Mouse (Mus musculus) forebrain, postnatal 0 days (tissue): ENCODE data around the gene Otx2. TPM values are rescaled to one million over a fixed set of nuclear protein-coding genes. Genes with fewer than 3 reads are reported as not detected.

Experiments used
- ATAC-seq: fragments of 200-750 bp; cut with Nextera tagmentation; 2 replicates; pipeline ENCODE4 v1.8.0; 2017; ENCODE audit warnings: mild to moderate bottlenecking, moderate library complexity
- DNase-seq: peaks from one replicate; pipeline ENCODE4 v3.0.0-alpha.2; 2015
- H3K27ac ChIP-seq: fragments of 300-500 bp; sonication (generic); 2 replicates; pipeline ENCODE4 v1.5.1; 2014; ENCODE audit warnings: low read depth, mild to moderate bottlenecking, antibody characterized with exemption, low read length, moderate library complexity, mixed read lengths
- H3K27me3 ChIP-seq: fragments of 300-500 bp; sonication (generic); 2 replicates; pipeline ENCODE4 v1.6.1; 2014; ENCODE audit warnings: mild to moderate bottlenecking, low read length, mixed read lengths; ENCODE audit not compliant: insufficient read depth
- H3K36me3 ChIP-seq: fragments of 300-500 bp; sonication (generic); 2 replicates; pipeline ENCODE4 v1.6.1; 2014; ENCODE audit warnings: mild to moderate bottlenecking, moderate library complexity; ENCODE audit not compliant: insufficient read depth
- H3K4me1 ChIP-seq: fragments of 300-500 bp; sonication (generic); 2 replicates; pipeline ENCODE4 v1.6.1; 2014; ENCODE audit warnings: antibody characterized with exemption; ENCODE audit not compliant: insufficient read depth
- H3K4me2 ChIP-seq: fragments of 300-500 bp; sonication (generic); 2 replicates; pipeline ENCODE4 v1.6.1; 2014; ENCODE audit warnings: low read depth, mild to moderate bottlenecking, moderate library complexity
- H3K4me3 ChIP-seq: fragments of 300-500 bp; sonication (generic); 2 replicates; pipeline ENCODE4 v1.5.1; 2014; ENCODE audit warnings: low read depth, low read length, mixed read lengths
- H3K9ac ChIP-seq: fragments of 300-500 bp; sonication (generic); 2 replicates; pipeline ENCODE4 v1.6.1; 2014; ENCODE audit warnings: mild to moderate bottlenecking
- H3K9me3 ChIP-seq: fragments of 300-500 bp; sonication (generic); 2 replicates; pipeline ENCODE4 v1.6.1; 2016; ENCODE audit warnings: low read length
- CTCF ChIP-seq: sonication (generic); IDR thresholded peaks from 2 replicates; pipeline ENCODE4 v1.5.1; 2016; ENCODE audit warnings: antibody characterized with exemption, control low read depth, low read depth
- WGBS: fragments of 180-500 bp; shearing (Covaris S2); extraction: QIAGEN DNeasy Blood & Tissue Kit; methylation state at CpG from one replicate; pipeline ENCODE4 v1.1.7; 2014; 5-methylcytosine and 5-hydroxymethylcytosine counted together
- polyA plus RNA-seq: library from polyadenylated mRNA; unstranded; fragments of >200 nt; fragmentation: Nextera tagmentation; extraction: Ambion mirVana; gene quantifications from 2 replicates; pipeline ENCODE4 v1.2.1, GENCODE M21; 2015
- total RNA-seq: library from RNA; depleted of rRNA; stranded (reverse); fragments of >200 nt; gene quantifications from 2 replicates; pipeline ENCODE4 v1.2.3, GENCODE M21; 2014

The Otx2 gene
- total and polyA plus RNA-seq, 2 experiments from 2014 or later, result 12.9 to 15.0 TPM

DNA sequence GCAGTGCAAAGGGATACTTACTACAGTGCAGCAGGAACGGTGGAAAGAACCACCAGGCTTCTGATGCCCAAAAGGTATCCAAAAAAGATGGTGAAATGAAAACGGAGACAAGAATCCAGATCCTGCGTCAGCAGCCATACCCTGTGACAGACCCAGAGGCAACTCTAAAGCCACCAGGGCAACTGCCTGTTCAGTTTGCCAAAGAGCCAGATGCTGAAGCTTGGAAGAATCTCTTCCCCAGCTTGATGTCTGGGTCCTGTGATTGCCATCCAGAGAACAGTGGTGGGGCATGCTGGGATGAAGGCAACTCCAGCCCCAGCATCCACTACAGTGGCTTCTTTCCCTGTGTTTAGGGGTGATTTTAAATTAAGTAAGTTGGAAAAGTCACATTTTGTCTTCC, 5.1 kb upstream of the Otx2 start:
- 78% methylated on average over 3 of the region's 3 CpGs for WGBS
- ATAC-seq (no peak), DNase-seq (no peak)
- Histone ChIP-seq H3K9ac (no peak overlapping the region), H3K4me2 (no peak overlapping the region), H3K36me3 (no peaks in the 10 kb centered on the region), H3K4me3 (no peak overlapping the region), H3K27ac (no peak overlapping the region), H3K27me3 (peaks cover 36% of the 10 kb centered on the region), H3K4me1 (no peaks in the 10 kb centered on the region), H3K9me3 (no peaks in the 10 kb centered on the region)
- TF ChIP-seq CTCF, result no peak

- 5% methylated on average over 36 of the region's 36 CpGs for WGBS
- Histone ChIP-seq H3K36me3 (no peaks in the 10 kb centered on the region), H3K4me1 (no peaks in the 10 kb centered on the region), H3K9ac (no peak overlapping the region), H3K9me3 (no peaks in the 10 kb centered on the region), H3K27me3 (peaks cover 70% of the 10 kb centered on the region), H3K4me2 (peak overlapping the region; percentile 34), H3K4me3 (peak overlapping the region; percentile 6; the same call in 1 of the 2 replicates), H3K27ac (no peak overlapping the region)
- ATAC-seq, result no peak; the same call in 1 of the 2 replicates
- TF ChIP-seq CTCF, result no peak
- no peak for DNase-seq
Measured at GRCm38 (mm10) chr14:48674036-48674831, 615 bp upstream of the Otx2 start.

DNA sequence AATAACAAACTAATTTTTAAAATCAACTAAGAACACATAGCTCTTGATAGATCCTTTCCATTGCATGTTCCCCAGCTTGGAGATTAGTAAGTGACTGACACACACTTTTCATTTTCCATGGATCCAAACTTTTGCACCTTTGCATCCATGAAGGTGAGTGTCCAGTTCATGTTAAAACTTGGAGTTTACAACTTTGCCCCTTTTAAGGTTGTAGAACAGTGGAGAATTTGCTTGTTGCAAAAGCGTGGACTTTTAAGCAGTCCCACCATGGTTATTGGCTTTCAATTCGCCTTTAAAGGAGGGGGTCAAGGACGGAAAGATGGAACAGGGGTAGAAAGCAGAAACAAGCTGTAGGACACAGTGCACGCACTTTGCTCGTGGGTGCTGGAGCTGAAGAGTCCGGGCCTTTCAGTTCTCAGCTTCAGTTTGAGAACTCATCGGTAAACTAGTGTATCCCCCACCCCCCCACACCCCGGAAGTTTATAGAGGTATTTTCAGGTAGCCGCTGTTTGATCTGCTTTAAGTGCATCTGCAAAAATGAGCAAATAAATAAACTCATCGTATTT, 925 bp downstream of the Otx2 start:
- Histone ChIP-seq H3K27ac (no peak overlapping the region), H3K9me3 (no peaks in the 10 kb centered on the region), H3K27me3 (peaks cover 70% of the 10 kb centered on the region), H3K4me3 (no peak overlapping the region), H3K9ac (no peak overlapping the region), H3K36me3 (no peaks in the 10 kb centered on the region), H3K4me2 (no peak overlapping the region), H3K4me1 (no peaks in the 10 kb centered on the region)
- WGBS, result 16% methylated on average over 10 of the region's 10 CpGs
- ATAC-seq, result no peak
- TF ChIP-seq CTCF, result no peak
- DNase-seq, result no peak

DNA sequence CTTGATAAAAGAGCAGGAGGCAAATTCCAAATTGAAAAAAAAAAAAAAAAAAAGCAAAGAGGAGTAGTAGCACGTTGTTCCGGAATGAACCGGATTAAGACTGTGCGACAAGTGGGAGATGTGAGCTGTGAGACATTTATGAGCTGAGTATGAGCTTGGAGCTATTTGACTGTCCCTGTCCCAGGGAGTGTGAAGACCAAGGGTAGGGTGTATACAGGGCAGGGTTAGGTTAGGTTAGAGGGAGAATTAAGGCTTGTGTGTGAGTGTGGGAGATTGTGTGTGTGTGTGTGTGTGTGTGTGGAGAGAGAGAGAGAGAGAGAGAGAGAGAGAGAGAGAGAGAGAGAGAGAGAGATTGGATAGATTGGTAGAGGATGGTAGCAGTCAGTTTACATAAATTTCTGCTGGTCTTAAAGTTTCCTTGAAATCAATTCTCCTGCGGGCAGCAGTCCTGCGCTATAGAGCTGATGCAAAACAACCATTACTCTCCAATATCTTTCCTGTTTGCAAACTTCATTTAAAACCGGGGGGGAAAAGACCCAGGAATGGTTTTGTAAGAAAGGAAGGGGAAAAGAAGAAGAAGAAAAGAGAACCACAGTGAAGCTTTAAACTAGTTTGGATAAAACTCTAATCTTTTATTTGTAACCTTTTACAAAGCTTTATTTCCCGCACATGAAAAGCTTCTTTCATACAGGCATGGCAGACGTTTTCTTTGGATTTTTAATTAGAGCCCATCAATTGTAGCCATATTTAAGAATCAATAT, 2.0 kb downstream of the Otx2 start:
- peak; percentile 57 for DNase-seq
- no peak overlapping the region for H3K27ac ChIP-seq

DNA sequence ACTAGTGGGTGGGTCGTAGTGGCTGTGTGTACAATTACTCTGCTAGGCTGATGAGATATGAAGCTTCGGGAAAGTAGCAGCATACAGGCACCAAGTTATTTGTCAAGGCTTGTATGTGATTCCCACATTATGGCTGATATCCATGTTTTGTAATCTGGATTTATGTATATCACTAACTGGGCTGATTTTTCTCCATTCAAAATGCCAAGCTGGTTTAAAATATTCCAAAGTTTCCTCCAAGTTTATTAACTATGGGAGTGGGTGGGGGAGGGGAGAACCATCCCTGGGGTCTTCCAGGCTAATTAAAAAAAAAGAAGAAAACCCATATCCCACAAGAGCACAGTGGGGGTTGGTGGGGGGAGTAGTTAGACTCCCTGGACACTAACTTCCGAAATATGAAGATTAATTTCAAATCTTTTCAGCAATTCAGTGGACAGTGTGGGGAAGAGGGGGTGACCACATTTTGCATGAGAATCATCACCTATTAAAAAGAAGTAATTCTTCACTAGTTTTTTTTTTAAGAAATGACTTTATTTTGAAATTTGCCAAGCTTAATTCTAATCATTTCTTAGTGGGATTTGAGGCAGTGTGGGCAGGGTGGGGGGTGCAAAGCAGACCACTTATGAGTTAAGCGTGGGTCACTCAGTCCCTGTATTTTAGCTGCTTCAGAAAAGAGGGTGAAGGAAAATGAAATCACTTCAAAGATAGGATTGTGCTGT, 2.7 kb downstream of the Otx2 start:
- Histone ChIP-seq H3K27ac (no peak overlapping the region), H3K27me3 (peaks cover 65% of the 10 kb centered on the region), H3K36me3 (no peaks in the 10 kb centered on the region), H3K9ac (no peak overlapping the region), H3K4me1 (no peaks in the 10 kb centered on the region), H3K4me2 (no peak overlapping the region), H3K4me3 (no peak overlapping the region), H3K9me3 (no peaks in the 10 kb centered on the region)
- TF ChIP-seq CTCF, result no peak
- DNase-seq (no peak), ATAC-seq (no peak)
- WGBS, result 37% methylated on average over 4 of the region's 4 CpGs

More for the DNA sequence above, 2.0 kb downstream of the Otx2 start:
- 17% methylated on average over 9 of the region's 9 CpGs for whole genome bisulfite sequencing
- Histone ChIP-seq H3K4me2 (no peak overlapping the region), H3K4me1 (no peaks in the 10 kb centered on the region), H3K9ac (no peak overlapping the region), H3K4me3 (no peak overlapping the region), H3K9me3 (no peaks in the 10 kb centered on the region), H3K36me3 (no peaks in the 10 kb centered on the region), H3K27me3 (peaks cover 72% of the 10 kb centered on the region)
- ATAC-seq, result no peak
- TF ChIP-seq CTCF, result no peak

GRCm38 (mm10) chr14:48670258-48670630, 3.4 kb downstream of the Otx2 start:
- Histone ChIP-seq H3K4me3 (no peak overlapping the region), H3K9me3 (no peaks in the 10 kb centered on the region), H3K36me3 (no peaks in the 10 kb centered on the region), H3K9ac (no peak overlapping the region), H3K27me3 (peaks cover 63% of the 10 kb centered on the region), H3K4me1 (no peaks in the 10 kb centered on the region), H3K27ac (no peak overlapping the region), H3K4me2 (no peak overlapping the region)
- ATAC-seq (no peak), DNase-seq (no peak)
- no peak for TF ChIP-seq CTCF
- 21% methylated on average over 3 of the region's 3 CpGs for WGBS
